Mouse (Mus musculus) cerebellum, adult 2 months (tissue): ENCODE measurements at regions not wholly inside any gene's neighbourhood (a gene's known extent, or its start where the extent isn't known, plus 50 kb on each side); places are given as distances from the start of the nearest gene placed in this dataset.

Experiments used
- CTCF ChIP-seq: fragments of 200-500 bp; IDR thresholded peaks from 2 replicates; pipeline ENCODE4 v1.5.1; 2011; ENCODE audit warnings: low read depth, mild to moderate bottlenecking, control low read depth, low read length, moderate library complexity, borderline replicate concordance; ENCODE audit not compliant: insufficient read depth
- POLR2A ChIP-seq: fragments of 200-500 bp; IDR thresholded peaks from 2 replicates; pipeline ENCODE4 v1.6.1; 2011; ENCODE audit warnings: low read length, control low read depth, borderline replicate concordance; ENCODE audit not compliant: insufficient read depth

GRCm38 (mm10) chr16:62657383-62657782 lies 129.2 kb downstream of the Nsun3 start:
- TF ChIP-seq CTCF, result no peak
- TF ChIP-seq POLR2A, result no peak
